Mouse (Mus musculus) left cerebral cortex, adult 8-10 months (tissue): ENCODE data around the gene Nat8f2. TPM values are rescaled to one million over a fixed set of nuclear protein-coding genes. Genes with fewer than 3 reads are reported as not detected.

Source experiments
- DNase-seq, 2 experiments: peaks; one replicate each; pipeline ENCODE4 v3.0.0; 2022; ENCODE audit warnings: low spot score in 2 of 2
- total RNA-seq, 4 experiments: library from RNA; stranded (reverse); gene quantifications; 2 replicates each; pipeline ENCODE4 v1.2.4; 2022

Nat8f2 gene
- total RNA-seq, 4 experiments from 2014 or later, result 2.4 to 3.7 (median 3.4) TPM

DNA sequence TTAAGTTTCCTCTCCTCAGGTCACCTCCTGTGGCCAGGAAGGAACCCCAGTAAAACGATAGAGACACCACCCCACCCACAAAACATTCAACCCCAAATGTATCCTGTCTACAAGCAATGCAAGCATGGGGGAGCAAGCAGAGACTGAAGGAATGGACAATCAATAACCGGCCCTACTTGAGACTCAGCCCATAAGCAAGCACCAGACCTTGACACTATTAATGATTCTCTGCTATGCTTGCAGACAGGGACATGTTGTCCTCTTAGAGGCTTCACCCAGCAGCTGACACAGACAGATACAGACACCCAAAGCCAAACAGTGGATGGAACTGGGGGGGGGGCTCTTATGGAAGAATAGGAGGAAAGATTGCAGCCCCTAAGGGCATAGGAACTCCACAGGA, 43.1 kb downstream of the Nat8f2 start:
- no peak for DNase-seq

DNA sequence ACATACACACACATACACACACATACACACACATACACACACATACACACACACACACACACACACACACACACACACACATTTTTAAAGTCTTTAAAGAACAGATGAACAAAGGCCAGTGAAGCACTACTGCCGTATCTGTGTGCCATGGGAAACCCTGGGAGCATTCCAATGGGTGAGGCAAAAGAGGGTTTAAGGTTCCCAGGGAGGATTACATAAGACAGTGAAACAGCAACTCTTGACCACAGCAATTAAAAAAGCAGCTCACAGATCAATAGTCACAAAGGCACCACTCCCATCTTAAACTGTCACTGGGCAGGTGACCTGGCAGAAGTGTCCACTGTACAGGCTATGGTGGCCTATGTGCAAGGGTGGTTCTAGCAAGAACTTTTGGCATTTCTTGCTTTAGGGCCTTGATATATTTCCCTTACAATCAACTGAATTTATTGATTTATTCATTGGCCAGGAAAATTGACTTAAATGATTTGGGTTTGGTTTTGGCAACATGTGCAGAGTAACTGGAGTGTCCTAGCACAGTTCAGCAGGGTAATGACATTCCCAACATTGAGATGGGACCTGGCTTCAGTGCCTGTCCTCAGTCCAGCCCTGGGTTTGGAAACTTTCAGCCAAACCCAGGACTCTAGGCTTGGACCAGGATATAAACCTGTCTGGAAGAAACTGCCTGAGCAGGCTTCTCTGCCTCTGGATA, 45.4 kb downstream of the Nat8f2 start:
- DNase-seq, result no peak

DNA sequence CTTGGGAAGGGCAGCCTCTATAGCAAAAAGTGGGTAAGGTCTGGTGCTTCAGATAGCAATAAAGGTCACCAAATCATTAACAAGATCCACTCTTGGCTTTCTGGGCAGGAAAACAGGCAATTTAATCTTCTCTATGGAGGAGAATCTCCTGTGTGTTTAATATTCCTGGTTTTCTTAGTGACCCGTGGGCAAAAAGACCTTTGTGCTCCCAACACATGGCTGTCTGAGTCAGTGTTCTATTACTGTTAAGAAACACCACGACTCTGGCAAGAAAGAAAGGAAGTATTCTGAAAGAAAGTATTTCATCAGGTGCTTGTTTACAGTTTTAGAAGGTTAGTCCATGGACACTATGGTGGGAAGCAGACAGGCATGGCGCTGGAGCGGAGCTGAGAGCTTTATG, 46.7 kb downstream of the Nat8f2 start:
- no peak for DNase-seq

DNA sequence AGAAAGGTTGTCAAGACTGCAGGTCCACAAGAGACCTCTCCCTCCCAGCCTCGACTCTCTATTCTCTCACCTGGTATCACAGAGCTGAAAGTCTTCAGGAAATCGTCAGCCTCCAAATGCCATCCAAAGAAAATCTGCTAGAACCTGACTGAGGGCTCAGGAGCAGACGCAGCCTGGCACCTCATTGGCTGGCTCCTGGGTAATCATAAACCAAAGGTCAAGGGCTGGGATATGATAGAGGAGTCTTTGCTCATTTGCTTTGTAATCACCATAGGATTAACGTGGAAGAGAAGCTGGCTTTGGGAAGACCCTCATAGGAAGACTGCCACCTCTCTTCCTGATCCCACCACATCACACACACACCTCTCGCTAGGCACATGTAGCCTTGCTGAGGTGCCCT, 48.1 kb downstream of the Nat8f2 start, which contains the start of the genes Nat8f6 and Nat8f5:
Gene Nat8f6 (minus strand): TSS at position 118 of the 400 bp plus-strand sequence.
Gene Nat8f5 (minus strand): TSS at position 136 of the 400 bp plus-strand sequence.
- DNase-seq, result no peak

DNA sequence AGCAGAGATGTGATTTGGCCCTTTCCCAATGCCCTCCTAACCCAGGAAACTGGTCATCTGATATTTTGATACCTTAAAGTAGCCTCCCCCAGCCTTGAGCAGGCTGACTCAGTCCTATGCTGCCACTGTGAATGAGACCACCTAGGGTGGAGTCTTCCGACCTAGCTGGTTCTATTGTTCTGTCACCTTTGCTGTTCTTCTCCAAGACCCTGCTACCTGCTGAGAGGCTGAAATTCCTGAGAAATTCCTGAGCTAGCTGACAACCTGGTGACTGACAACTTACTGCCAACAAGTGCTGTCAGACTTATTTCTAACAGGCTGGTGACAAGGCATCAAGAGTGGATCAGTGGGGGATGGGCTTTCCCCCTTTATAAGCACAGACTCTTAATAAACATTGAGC, 50.6 kb downstream of the Nat8f2 start:
- DNase-seq, result no peak

Other genes with a start within 250 kb of the Nat8f2 start
- 1 to 10 TPM; 3.1 to 5.5 (median 4.7) TPM for gene Nat8f7, start 156.0 kb downstream of the Nat8f2 start, total RNA-seq
- gene Nat8f3, start 103.4 kb downstream of the Nat8f2 start, total RNA-seq, result 1 to 10 TPM; 2.0 to 5.3 (median 3.6) TPM
- gene Nat8f6, start 48.2 kb downstream of the Nat8f2 start, total RNA-seq, result 1 to 10 TPM in 3 of 4 experiments, under 1 TPM in 1; 0.80 to 4.6 (median 2.4) TPM
- 1 to 10 TPM; 4.1 to 6.0 (median 4.7) TPM for gene Nat8f5, start 48.2 kb downstream of the Nat8f2 start, total RNA-seq
- 1 to 10 TPM; 3.5 to 6.1 (median 4.8) TPM for gene Nat8, start 37.1 kb downstream of the Nat8f2 start, total RNA-seq
- 1 to 10 TPM; 6.9 to 8.3 (median 7.7) TPM for gene Nat8f4, start 35.7 kb upstream of the Nat8f2 start, total RNA-seq
- 10 to 100 TPM; 61.0 to 72.7 (median 62.6) TPM for gene Tprkb, start 42.7 kb upstream of the Nat8f2 start, total RNA-seq
- gene Nat8f1, start 46.5 kb upstream of the Nat8f2 start, total RNA-seq, result 10 to 100 TPM; 21.8 to 24.5 (median 22.0) TPM
- 10 to 100 TPM; 56.1 to 65.9 (median 61.6) TPM for gene Dusp11, start 92.5 kb upstream of the Nat8f2 start, total RNA-seq
- gene Figla, start 147.0 kb upstream of the Nat8f2 start, total RNA-seq, result not detected
- gene Add2, start 159.5 kb upstream of the Nat8f2 start, total RNA-seq, result 100 to 1,000 TPM; 200 to 222 (median 215) TPM